Comparison of ENCODE assay signal across 28 mouse cellular contexts in the genomic region with DNA sequence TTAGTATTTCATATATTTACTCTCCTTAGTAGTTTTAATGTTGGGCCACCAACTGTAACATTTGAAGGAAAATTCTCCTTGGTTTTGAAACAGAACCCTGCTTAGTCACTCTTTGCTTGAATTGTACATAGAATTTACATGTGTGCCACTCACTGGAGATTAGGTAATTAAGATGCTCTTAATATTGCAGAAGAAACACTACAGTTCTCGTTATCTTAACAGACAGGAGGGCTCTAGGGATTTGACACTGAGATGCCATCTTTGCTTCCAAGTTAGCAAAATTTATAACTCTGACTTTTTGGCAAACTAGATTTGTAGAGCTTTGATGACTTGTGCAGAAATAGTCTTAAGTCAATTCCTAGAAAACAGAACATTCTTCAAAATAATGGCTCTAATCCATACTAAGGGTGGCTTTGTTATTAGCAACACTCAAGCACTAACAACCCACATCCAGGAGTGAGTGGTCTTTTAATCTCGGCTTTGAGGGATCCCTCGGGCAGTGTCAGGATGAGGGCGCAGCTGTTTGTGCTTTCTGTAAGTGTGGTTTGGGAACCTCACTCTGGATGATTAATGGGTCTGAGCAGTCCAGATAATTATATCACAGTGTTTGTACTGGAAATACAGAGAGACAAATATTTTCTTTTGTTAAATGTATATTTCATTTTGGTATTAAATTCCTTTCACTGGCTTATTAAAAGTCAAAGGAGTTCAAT.
DNase-seq lines count a peak whose midpoint lies in the region; ATAC-seq lines count a peak whose summit lies in the region.
"Had no signal": no experiment of that assay in that cellular context is flagged by ENCODE, and none has a peak within 500 bp of the region (broad histone marks: within the 10 kb centered on the region; RNA-seq: fewer than 3 reads in every experiment).

No protein-coding gene starts in this region.

- no peak overlapping the region for H3K9ac ChIP-seq in hindbrain, embryonic 12.5 days
- no peak overlapping the region for H3K9ac ChIP-seq in midbrain, embryonic 15.5 days
- H3K9ac ChIP-seq: kidney, embryonic 15.5 days; liver, embryonic 14.5 days had no signal

- no peak overlapping the region for H3K27ac ChIP-seq in hindbrain, embryonic 12.5 days
- H3K27ac ChIP-seq in hindbrain, embryonic 10.5 days: no peak overlapping the region
- no peak overlapping the region for H3K27ac ChIP-seq in midbrain, embryonic 15.5 days
- H3K27ac ChIP-seq: kidney, embryonic 15.5 days; liver, embryonic 14.5 days had no signal

- no peaks in the 10 kb centered on the region for H3K27me3 ChIP-seq in hindbrain, embryonic 12.5 days
- H3K27me3 ChIP-seq in hindbrain, embryonic 10.5 days (ENCODE audit: insufficient read depth, poor library complexity, severe bottlenecking): no peaks in the 10 kb centered on the region
- no peaks in the 10 kb centered on the region for H3K27me3 ChIP-seq in midbrain, embryonic 15.5 days (replicated peaks)
- H3K27me3 ChIP-seq: kidney, embryonic 15.5 days had no signal

- 45% methylated on average over 4 of the region's 4 CpGs for WGBS in hindbrain, embryonic 12.5 days
- WGBS in hindbrain, embryonic 10.5 days: 69% methylated on average over 4 of the region's 4 CpGs
- 26% methylated on average over 4 of the region's 4 CpGs for WGBS in midbrain, embryonic 15.5 days

- ATAC-seq in hindbrain, embryonic 12.5 days (ENCODE audit: low FRiP score): peak; percentile 87
- ATAC-seq in midbrain, embryonic 15.5 days (replicated peaks): 0 out of 2 replicates have a peak, but pooled peaks have one; percentile 71
- ATAC-seq: CD4-positive, CD25-positive, alpha-beta regulatory T cell, adult 4 months; forebrain, embryonic 14.5 days; inflammation-experienced regulatory T-cells, adult 6 months had no signal

- H3K36me3 ChIP-seq in hindbrain, embryonic 12.5 days: no peaks in the 10 kb centered on the region
- H3K36me3 ChIP-seq in hindbrain, embryonic 10.5 days: no peaks in the 10 kb centered on the region
- H3K36me3 ChIP-seq in midbrain, embryonic 15.5 days (replicated peaks): no peaks in the 10 kb centered on the region
- H3K36me3 ChIP-seq: kidney, embryonic 15.5 days had no signal

- no peak for DNase-seq in hindbrain, embryonic 10.5 days (ENCODE audit: low spot score)
- DNase-seq in retina, postnatal 1 day: peak; percentile 46
- DNase-seq in retina, embryonic 14.5 days (ENCODE audit: low spot score): no peak
- no peak for DNase-seq in embryo, embryonic 11 days
- no peak for DNase-seq in B cell, adult 2 months
- DNase-seq in lung, postnatal 10 days: no peak
- DNase-seq: adrenal gland, postnatal 25 days; cerebellum, adult 18-20 months; cerebellum, postnatal 14 days; gastrocnemius, postnatal 36 days; heart, adult 18-20 months; heart, postnatal 36 days; kidney, adult 18-20 months; kidney, postnatal 25 days; liver; lung, adult 2 months; lung, postnatal 14 days; right cerebral cortex, postnatal 14 days; thymus, postnatal 25 days had no signal

- H3K9me3 ChIP-seq in hindbrain, embryonic 12.5 days (replicated peaks): no peaks in the 10 kb centered on the region
- H3K9me3 ChIP-seq in hindbrain, embryonic 10.5 days: no peaks in the 10 kb centered on the region
- H3K9me3 ChIP-seq in midbrain, embryonic 15.5 days: no peaks in the 10 kb centered on the region
- H3K9me3 ChIP-seq: kidney, embryonic 15.5 days had no signal

- H3K4me3 ChIP-seq in hindbrain, embryonic 12.5 days: no peak overlapping the region
- H3K4me3 ChIP-seq in hindbrain, embryonic 10.5 days: no peak overlapping the region
- H3K4me3 ChIP-seq in midbrain, embryonic 15.5 days: no peak overlapping the region
- H3K4me3 ChIP-seq: kidney, embryonic 15.5 days; myocyte had no signal

- H3K4me1 ChIP-seq in hindbrain, embryonic 12.5 days: peaks cover 9% of the 10 kb centered on the region
- H3K4me1 ChIP-seq in hindbrain, embryonic 10.5 days (replicated peaks): 0 out of 2 replicates have a peak, but pooled peaks cover 2% of the 10 kb centered on the region
- H3K4me1 ChIP-seq in midbrain, embryonic 15.5 days: 0 out of 2 replicates have a peak, but pooled peaks cover 5% of the 10 kb centered on the region
- H3K4me1 ChIP-seq: kidney, embryonic 15.5 days had no signal

- no peak overlapping the region for H3K4me2 ChIP-seq in hindbrain, embryonic 12.5 days (replicated peaks)
- no peak overlapping the region for H3K4me2 ChIP-seq in midbrain, embryonic 15.5 days
- H3K4me2 ChIP-seq: heart, embryonic 11.5 days; kidney, embryonic 15.5 days had no signal
